Mouse (Mus musculus) megakaryocyte, embryonic 14.5 days (primary cell): ENCODE data around the gene Gspt1.

Source experiments
- FLI1 ChIP-seq: IDR thresholded peaks from 2 replicates; pipeline ENCODE4 v1.6.1; 2012; ENCODE audit warnings: low read length, inconsistent platforms, mixed read lengths
- GATA1 ChIP-seq: IDR thresholded peaks from 3 replicates; pipeline ENCODE4 v1.6.1; 2012; ENCODE audit warnings: mixed read lengths, low read length, inconsistent platforms, borderline replicate concordance

- TF ChIP-seq GATA1 = no peak
- no peak for TF ChIP-seq FLI1
Measured at GRCm38 (mm10) chr16:11203600-11204390, 50.3 kb downstream of the Gspt1 start.
